In the genomic region with DNA sequence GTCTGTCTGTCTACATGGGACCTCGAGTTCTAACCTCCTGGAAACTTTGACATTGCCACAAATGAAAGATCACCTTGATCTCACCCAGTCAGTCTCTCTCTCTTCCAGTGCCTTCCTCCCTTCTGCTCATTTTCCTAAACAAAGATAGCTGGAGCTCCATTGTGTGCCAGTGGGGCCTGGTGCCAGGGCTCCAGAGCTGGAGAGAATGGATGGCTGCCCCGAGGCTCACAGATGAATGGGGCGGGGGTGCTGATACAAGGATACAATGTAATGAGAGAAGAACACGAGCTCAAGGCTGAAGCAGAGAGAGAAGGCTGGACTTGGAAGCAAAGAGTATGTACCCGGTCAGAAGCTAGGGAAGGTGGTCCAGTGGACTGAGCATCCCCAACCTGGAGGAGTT, we compare ENCODE assay signal across 22 mouse cellular contexts.
"Had no signal": no experiment of that assay in that cellular context is flagged by ENCODE, and none has a peak within 500 bp of the region (broad histone marks: within the 10 kb centered on the region; RNA-seq: fewer than 3 reads in every experiment).

No protein-coding gene starts in this region.

- H3K27ac ChIP-seq: limb, embryonic 10.5 days; limb, embryonic 13.5 days; liver, embryonic 12.5 days; liver, embryonic 15.5 days; lung, embryonic 15.5 days; macrophage; midbrain, embryonic 13.5 days; stomach, postnatal 0 days had no signal

- H3K9ac ChIP-seq: limb, embryonic 13.5 days; liver, embryonic 12.5 days; liver, embryonic 15.5 days; lung, embryonic 15.5 days; midbrain, embryonic 13.5 days had no signal

- H3K4me2 ChIP-seq: limb, embryonic 13.5 days; liver, embryonic 12.5 days; liver, embryonic 15.5 days; lung, embryonic 15.5 days; midbrain, embryonic 13.5 days had no signal

- H3K36me3 ChIP-seq: limb, embryonic 10.5 days; limb, embryonic 13.5 days; liver, embryonic 12.5 days; liver, embryonic 15.5 days; lung, embryonic 15.5 days; midbrain, embryonic 13.5 days had no signal

- ATAC-seq: intestine, embryonic 16.5 days; liver, embryonic 12.5 days; midbrain, embryonic 13.5 days had no signal

- H3K4me3 ChIP-seq: limb, embryonic 10.5 days; limb, embryonic 13.5 days; liver, embryonic 12.5 days; liver, embryonic 15.5 days; lung, embryonic 15.5 days; midbrain, embryonic 13.5 days had no signal

- DNase-seq: kidney, adult 18-20 months; kidney, adult 9 months; kidney, postnatal 14 days; kidney, postnatal 4 days; layer of hippocampus, adult 9-11 months; layer of hippocampus, postnatal 36 days; liver; lung, adult 18-20 months; right cerebral cortex, adult 18-20 months; right cerebral cortex, postnatal 14 days; right cerebral cortex, postnatal 4 days; thymus, adult 18-20 months; thymus, postnatal 4 days had no signal

- H3K27me3 ChIP-seq: lung, embryonic 15.5 days had no signal

- H3K9me3 ChIP-seq: limb, embryonic 10.5 days; limb, embryonic 13.5 days; liver, embryonic 12.5 days; liver, embryonic 15.5 days; lung, embryonic 15.5 days; midbrain, embryonic 13.5 days had no signal
